ENCODE assay signal across 26 mouse cellular contexts in the genomic region with DNA sequence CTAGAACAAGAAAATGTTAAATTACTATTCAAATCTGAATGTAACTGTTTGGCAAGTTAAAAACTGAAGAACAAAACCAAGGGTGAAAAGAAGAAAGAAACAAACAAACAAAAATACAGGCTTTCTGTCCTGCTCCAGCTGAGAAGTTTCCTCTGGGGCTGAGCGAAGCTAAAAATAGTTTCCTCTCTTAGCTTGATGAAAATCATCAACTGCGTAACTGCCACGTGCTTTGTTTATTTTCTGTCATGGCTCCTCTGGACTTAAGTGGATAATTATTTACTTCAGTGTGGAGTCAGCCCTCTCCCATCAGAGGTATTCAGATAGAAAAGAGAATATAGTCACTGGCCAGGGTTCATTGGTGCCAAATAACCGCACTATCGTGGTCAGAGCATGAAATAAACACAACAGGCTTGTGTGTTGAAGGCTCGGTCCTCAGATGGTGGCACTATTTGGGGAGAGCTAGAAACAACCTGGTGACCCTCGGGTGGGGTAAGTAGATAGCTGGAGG. TPM values are rescaled to one million over a fixed set of nuclear protein-coding genes. Genes with fewer than 3 reads are reported as not detected.
DNase-seq lines count a peak whose midpoint lies in the region; ATAC-seq and TF ChIP-seq lines count a peak whose summit lies in the region.
"Had no signal": no experiment of that assay in that cellular context is flagged by ENCODE, and none has a peak within 500 bp of the region (broad histone marks: within the 10 kb centered on the region; RNA-seq: fewer than 3 reads in every experiment).

No protein-coding gene starts in this region.

- CTCF ChIA-PET in Patski (lab: Charles Lee): interaction anchor here (0.7 to 1.2 kb wide), 3 partner anchors 13 to 30 kb away, joined by 3 to 4 read pairs (median 3); no protein-coding TSS in a partner anchor

- POLR2A ChIA-PET in Patski (lab: Charles Lee): no interaction called here

- H3K27ac ChIP-seq in heart, embryonic 11.5 days (ENCODE audit: low read depth, low read length): peak overlapping the region; percentile 64
- peak overlapping the region; percentile 72 for H3K27ac ChIP-seq in heart, embryonic 15.5 days
- H3K27ac ChIP-seq: embryonic facial prominence, embryonic 13.5 days; forebrain, embryonic 12.5 days; hindbrain, embryonic 13.5 days; limb, embryonic 10.5 days; liver, embryonic 15.5 days; neural tube, embryonic 15.5 days had no signal

- H3K4me1 ChIP-seq in heart, embryonic 11.5 days (ENCODE audit: control insufficient read depth, insufficient read depth, low read length): peaks cover 14% of the 10 kb centered on the region; the same call in 1 of the 2 replicates
- H3K4me1 ChIP-seq in heart, embryonic 15.5 days (replicated peaks): peaks cover 26% of the 10 kb centered on the region
- H3K4me1 ChIP-seq: forebrain, embryonic 12.5 days; hindbrain, embryonic 13.5 days; liver, embryonic 15.5 days; neural tube, embryonic 15.5 days had no signal

- H3K9ac ChIP-seq in heart, embryonic 11.5 days (ENCODE audit: low read depth, low read length): no peak overlapping the region
- no peak overlapping the region for H3K9ac ChIP-seq in heart, embryonic 15.5 days
- H3K9ac ChIP-seq: embryonic facial prominence, embryonic 13.5 days; forebrain, embryonic 12.5 days; hindbrain, embryonic 13.5 days; liver, embryonic 15.5 days; neural tube, embryonic 15.5 days had no signal

- no peaks in the 10 kb centered on the region for H3K27me3 ChIP-seq in heart, embryonic 11.5 days (ENCODE audit: control insufficient read depth, insufficient read depth, low read length)
- H3K27me3 ChIP-seq in Patski: no peaks in the 10 kb centered on the region
- no peaks in the 10 kb centered on the region for H3K27me3 ChIP-seq in heart, embryonic 15.5 days
- H3K27me3 ChIP-seq: embryonic facial prominence, embryonic 13.5 days; forebrain, embryonic 12.5 days; hindbrain, embryonic 13.5 days; liver, embryonic 15.5 days; neural tube, embryonic 15.5 days had no signal

- ATAC-seq in heart, embryonic 11.5 days (replicated peaks; ENCODE audit: insufficient number of reproducible peaks, low FRiP score, low TSS enrichment): no peak
- ATAC-seq in Patski: peak; percentile 55
- no peak for ATAC-seq in heart, embryonic 15.5 days (replicated peaks; ENCODE audit: insufficient number of reproducible peaks, insufficient read depth, low FRiP score, low read depth)
- ATAC-seq: activated CD4-positive, CD25-positive, alpha-beta regulatory T cell, adult 4 months had no signal

- H3K4me2 ChIP-seq in heart, embryonic 11.5 days: no peak overlapping the region
- H3K4me2 ChIP-seq in heart, embryonic 15.5 days: no peak overlapping the region
- H3K4me2 ChIP-seq: embryonic facial prominence, embryonic 13.5 days; forebrain, embryonic 12.5 days; hindbrain, embryonic 13.5 days; liver, embryonic 15.5 days; midbrain, embryonic 11.5 days; neural tube, embryonic 15.5 days had no signal

- H3K4me3 ChIP-seq in heart, embryonic 11.5 days (ENCODE audit: low read depth, low read length): no peak overlapping the region
- H3K4me3 ChIP-seq in heart, embryonic 15.5 days: no peak overlapping the region
- H3K4me3 ChIP-seq: embryonic facial prominence, embryonic 13.5 days; erythroblast, embryonic 14.5 days; forebrain, embryonic 12.5 days; hindbrain, embryonic 13.5 days; limb, embryonic 10.5 days; liver, embryonic 15.5 days; neural tube, embryonic 15.5 days had no signal

- in situ Hi-C loops in Patski (cut with MboI; ENCODE audit: low pct_unique_long_range_greater_than_20kb): no loop called here

- no peak for DNase-seq in heart, adult 18-20 months
- peak; percentile 20 for DNase-seq in kidney, adult 9 months
- no peak for DNase-seq in kidney, postnatal 25 days
- DNase-seq in Patski (ENCODE audit: low read depth, low spot score): no peak
- DNase-seq in gastrocnemius, adult 18-20 months (ENCODE audit: low spot score): no peak
- DNase-seq: adrenal gland, postnatal 10 days; B cell, adult 2 months; cerebellum, adult 8-10 months; cerebellum, postnatal 36 days; embryo, embryonic 11 days; liver; right cerebral cortex, adult 18-20 months; right cerebral cortex, postnatal 4 days; thymus, postnatal 25 days had no signal

- no peaks in the 10 kb centered on the region for H3K9me3 ChIP-seq in heart, embryonic 11.5 days (replicated peaks; ENCODE audit: control insufficient read depth, low read length)
- no peaks in the 10 kb centered on the region for H3K9me3 ChIP-seq in heart, embryonic 15.5 days (replicated peaks)
- H3K9me3 ChIP-seq: embryonic facial prominence, embryonic 13.5 days; forebrain, embryonic 12.5 days; hindbrain, embryonic 13.5 days; limb, embryonic 10.5 days; liver, embryonic 15.5 days; neural tube, embryonic 15.5 days had no signal

- 44% methylated on average over 7 of the region's 7 CpGs for WGBS in heart, embryonic 11.5 days (ENCODE audit: insufficient replicate concordance)
- 33% methylated on average over 7 of the region's 7 CpGs for WGBS in heart, embryonic 15.5 days

- H3K36me3 ChIP-seq in heart, embryonic 11.5 days (ENCODE audit: control insufficient read depth, insufficient read depth, low read length): no peaks in the 10 kb centered on the region
- no peaks in the 10 kb centered on the region for H3K36me3 ChIP-seq in heart, embryonic 15.5 days
- H3K36me3 ChIP-seq: embryonic facial prominence, embryonic 13.5 days; forebrain, embryonic 12.5 days; hindbrain, embryonic 13.5 days; limb, embryonic 10.5 days; liver, embryonic 15.5 days; neural tube, embryonic 15.5 days had no signal

- TF ChIP-seq CTCF in Patski (IDR thresholded peaks at IDR 0.05): no peak

RNA-seq across cellular contexts. Expression of a gene that starts 35.8 kb away (rescaled TPM):
- polyA plus RNA-seq in heart, embryonic 11.5 days (2014; fragmentation: Nextera tagmentation; extraction: Ambion mirVana): 15.0 and 16.3 TPM in 2 replicates
- 100 to 1,000 TPM in 1 of 2 experiments, 10 to 100 TPM in 1; 89.3 to 105 TPM for total RNA-seq in heart, adult 18-20 months (2021)
- 11.8 TPM for polyA plus RNA-seq in Patski (2021)
- 25.5 and 26.2 TPM in 2 replicates for polyA plus RNA-seq in heart, embryonic 15.5 days (2015; fragmentation: Nextera tagmentation; extraction: Ambion mirVana)
- total RNA-seq in gastrocnemius, adult 18-20 months (2021): 10 to 100 TPM; 39.6 to 46.6 TPM
- total RNA-seq: MEL had no signal
